Mouse (Mus musculus) forebrain, embryonic 15.5 days (tissue): Measurements from ENCODE around the gene Tbl1x. TPM values are rescaled to one million over a fixed set of nuclear protein-coding genes. Genes with fewer than 3 reads are reported as not detected.

Source experiments
- ATAC-seq: fragments of 200-750 bp; cut with Nextera tagmentation; replicated peaks from 2 replicates; pipeline ENCODE4 v1.8.0; 2017; ENCODE audit warnings: mild to moderate bottlenecking, moderate TSS enrichment, moderate library complexity
- H3K27ac ChIP-seq: fragments of 300-500 bp; sonication (generic); replicated peaks from 2 replicates; pipeline ENCODE4 v1.5.1; 2015; ENCODE audit warnings: mild to moderate bottlenecking, inconsistent platforms
- H3K27me3 ChIP-seq: fragments of 300-500 bp; sonication (generic); 2 replicates; pipeline ENCODE4 v1.6.1; 2015; ENCODE audit warnings: inconsistent platforms
- H3K36me3 ChIP-seq: fragments of 300-500 bp; sonication (generic); 2 replicates; pipeline ENCODE4 v1.6.1; 2015; ENCODE audit warnings: mild to moderate bottlenecking, inconsistent platforms
- H3K4me1 ChIP-seq: fragments of 300-500 bp; sonication (generic); 2 replicates; pipeline ENCODE4 v1.6.1; 2015; ENCODE audit warnings: inconsistent platforms
- H3K4me2 ChIP-seq: fragments of 300-500 bp; sonication (generic); replicated peaks from 2 replicates; pipeline ENCODE4 v1.6.1; 2015; ENCODE audit warnings: mild to moderate bottlenecking, inconsistent platforms
- H3K4me3 ChIP-seq: fragments of 300-500 bp; sonication (generic); 2 replicates; pipeline ENCODE4 v1.5.1; 2015; ENCODE audit warnings: mild to moderate bottlenecking, inconsistent platforms
- H3K9ac ChIP-seq: fragments of 300-500 bp; sonication (generic); replicated peaks from 2 replicates; pipeline ENCODE4 v1.6.1; 2015; ENCODE audit warnings: mild to moderate bottlenecking, inconsistent platforms
- H3K9me3 ChIP-seq: fragments of 300-500 bp; sonication (generic); 2 replicates; pipeline ENCODE4 v1.6.1; 2016; ENCODE audit warnings: inconsistent platforms
- WGBS: fragments of 180-500 bp; shearing (Covaris S2); methylation state at CpG from one replicate; pipeline ENCODE4 v1.1.7; 2015; ENCODE audit warnings: mixed read lengths; 5-methylcytosine and 5-hydroxymethylcytosine counted together
- polyA plus RNA-seq: library from polyadenylated mRNA; unstranded; fragments of >200 nt; fragmentation: Nextera tagmentation; extraction: Ambion mirVana; gene quantifications from 2 replicates; pipeline ENCODE4 v1.2.1, GENCODE M21; 2015

Tbl1x gene
- polyA plus RNA-seq, 1 experiment from 2014 or later = 56.0 TPM

- H3K36me3 ChIP-seq = no peaks in the 10 kb centered on the region
- H3K9ac ChIP-seq = no peak overlapping the region
- H3K4me3 ChIP-seq = no peak overlapping the region
- H3K4me1 ChIP-seq = no peaks in the 10 kb centered on the region
- H3K27me3 ChIP-seq = no peaks in the 10 kb centered on the region
- no peak for ATAC-seq
- H3K27ac ChIP-seq = no peak overlapping the region
- H3K9me3 ChIP-seq = no peaks in the 10 kb centered on the region
- 63% methylated on average over 3 of the region's 3 CpGs for WGBS
- no peak overlapping the region for H3K4me2 ChIP-seq
Measured at GRCm38 (mm10) chrX:77669779-77670550, 159.2 kb downstream of the Tbl1x start.
